Mouse (Mus musculus) ES-Bruce4 (cell line): ENCODE results near the gene Arnt.

ENCODE experiments used
- CTCF ChIP-seq: IDR thresholded peaks from one replicate; pipeline ENCODE4 v1.8.1; 2011; ENCODE audit warnings: low read depth, low read length
- EP300 ChIP-seq: IDR thresholded peaks from 2 replicates; pipeline ENCODE4 v1.6.1; 2011; ENCODE audit warnings: low read depth, low read length; ENCODE audit not compliant: insufficient read depth
- POLR2A ChIP-seq: IDR thresholded peaks from one replicate; pipeline ENCODE4 v1.8.1; 2011; ENCODE audit warnings: low read length; ENCODE audit not compliant: insufficient read depth

DNA sequence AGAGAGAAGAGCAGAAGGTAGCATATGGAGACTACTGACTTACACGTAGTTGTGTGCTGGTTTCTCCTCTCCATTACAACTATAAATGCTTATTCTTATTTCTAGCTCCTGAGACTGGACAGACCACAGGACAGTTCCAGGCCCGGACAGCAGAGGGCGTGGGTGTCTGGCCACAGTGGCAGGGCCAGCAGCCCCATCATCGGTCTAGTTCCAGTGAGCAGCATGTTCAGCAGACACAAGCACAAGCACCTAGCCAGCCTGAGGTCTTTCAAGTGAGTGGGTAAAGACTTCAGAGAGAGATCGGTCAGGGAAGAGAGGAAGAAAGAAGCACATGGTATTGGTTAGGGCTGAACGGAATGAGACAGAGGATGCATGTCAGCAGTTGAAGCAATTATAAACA is 60.2 kb downstream of the Arnt start:
- TF ChIP-seq CTCF, result peak; percentile 89
- TF ChIP-seq POLR2A, result no peak
- TF ChIP-seq EP300, result no peak
